Mouse (Mus musculus): ENCODE results near the gene Adamts20.

Adamts20 gene

DNA sequence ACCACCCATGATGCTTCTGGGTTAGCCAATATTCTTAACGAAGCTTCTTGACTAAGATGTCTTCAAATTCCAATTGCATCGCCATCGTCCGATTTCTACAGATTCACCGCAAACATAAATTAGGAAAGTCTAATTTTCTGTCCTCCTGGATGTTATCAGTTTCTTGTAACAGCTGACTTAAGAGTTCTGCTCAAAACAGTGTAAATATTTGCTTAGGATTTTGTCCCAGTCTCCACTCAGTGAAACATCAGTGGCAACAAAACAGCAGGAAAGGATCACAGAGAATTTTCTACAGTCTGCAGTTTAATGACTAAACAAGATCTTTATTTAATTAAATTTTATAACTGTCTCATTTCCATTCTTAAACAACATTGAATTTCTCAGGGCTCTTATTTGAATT is 218.5 kb downstream of the Adamts20 start:
- DNase-seq: no peak

DNA sequence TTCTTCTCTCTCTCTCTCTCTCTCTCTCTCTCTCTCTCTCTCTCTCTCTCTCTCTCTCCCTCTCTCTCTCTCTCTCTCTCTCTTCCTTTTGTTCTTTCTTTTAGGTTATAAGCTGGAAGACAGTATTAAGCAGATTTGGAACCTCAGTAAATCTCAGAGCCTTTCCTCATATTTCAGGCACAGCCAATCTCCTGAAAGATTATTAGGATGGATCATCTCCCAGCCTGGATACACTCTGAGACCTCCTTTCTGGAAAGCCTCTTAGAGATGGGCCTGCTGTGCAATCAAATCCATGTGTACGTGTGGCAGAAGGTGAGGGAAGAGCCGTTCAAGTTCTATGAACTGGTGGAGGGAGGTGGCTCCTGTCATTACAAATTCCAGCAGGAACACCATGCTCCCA is 220.9 kb downstream of the Adamts20 start:
- DNase-seq: no peak

DNA sequence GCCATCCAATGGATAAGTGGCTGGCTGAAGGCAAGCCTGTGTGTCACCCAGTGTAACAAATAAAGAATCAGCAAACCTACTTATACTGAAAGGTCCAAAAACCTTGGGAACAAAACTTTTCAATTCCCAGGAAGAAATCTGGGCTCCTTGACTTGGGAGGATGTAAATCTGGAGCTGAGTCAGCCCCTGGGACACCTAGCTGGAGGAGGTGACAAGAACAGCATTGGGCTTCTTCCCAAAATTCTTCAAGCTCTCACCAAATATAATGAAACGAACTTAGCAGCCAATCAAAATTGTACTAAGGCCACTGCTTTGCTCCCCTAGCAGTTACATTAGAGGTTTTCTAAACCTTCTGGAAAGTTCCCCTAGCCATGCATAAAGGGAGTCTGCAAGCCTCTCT is 223.1 kb downstream of the Adamts20 start:
- DNase-seq: no peak

DNA sequence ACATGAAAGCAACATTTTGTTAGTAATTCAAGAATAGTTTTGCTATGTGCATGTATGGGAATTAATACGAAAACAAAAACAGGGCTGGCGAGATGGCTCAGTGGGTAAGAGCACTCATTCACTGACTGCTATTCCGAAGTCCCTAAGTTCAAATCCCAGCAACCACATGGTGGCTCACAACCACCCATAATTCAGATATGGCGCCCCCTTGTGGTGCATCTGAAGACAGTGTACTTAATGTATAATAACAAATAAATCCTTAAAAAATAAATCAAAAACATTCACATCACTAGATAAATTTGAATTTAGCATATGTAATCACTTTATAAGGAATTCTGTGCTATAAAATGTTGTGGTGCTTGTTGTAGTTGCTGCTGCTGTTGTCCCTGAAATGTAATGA is 225.6 kb downstream of the Adamts20 start:
- DNase-seq: no peak

DNA sequence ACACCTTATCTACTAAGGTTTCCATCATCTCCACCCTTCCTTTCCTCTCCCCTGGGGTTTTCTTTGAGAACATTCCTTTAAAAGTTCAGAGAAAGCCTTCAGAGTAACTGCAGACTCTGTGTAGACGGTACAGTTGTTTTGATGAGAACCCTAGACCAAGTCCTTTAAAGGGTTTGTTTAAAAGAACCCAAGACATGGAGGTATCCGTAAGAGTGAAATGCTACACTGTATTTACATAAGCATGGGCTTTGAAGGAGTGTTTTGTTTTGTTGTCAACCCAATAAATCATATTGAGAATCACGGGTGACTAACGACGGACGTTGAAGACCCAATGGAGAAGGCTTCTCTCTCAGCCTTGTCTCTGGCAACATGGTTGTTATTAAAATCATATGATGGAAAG is 226.1 kb downstream of the Adamts20 start:
- DNase-seq: no peak

DNA sequence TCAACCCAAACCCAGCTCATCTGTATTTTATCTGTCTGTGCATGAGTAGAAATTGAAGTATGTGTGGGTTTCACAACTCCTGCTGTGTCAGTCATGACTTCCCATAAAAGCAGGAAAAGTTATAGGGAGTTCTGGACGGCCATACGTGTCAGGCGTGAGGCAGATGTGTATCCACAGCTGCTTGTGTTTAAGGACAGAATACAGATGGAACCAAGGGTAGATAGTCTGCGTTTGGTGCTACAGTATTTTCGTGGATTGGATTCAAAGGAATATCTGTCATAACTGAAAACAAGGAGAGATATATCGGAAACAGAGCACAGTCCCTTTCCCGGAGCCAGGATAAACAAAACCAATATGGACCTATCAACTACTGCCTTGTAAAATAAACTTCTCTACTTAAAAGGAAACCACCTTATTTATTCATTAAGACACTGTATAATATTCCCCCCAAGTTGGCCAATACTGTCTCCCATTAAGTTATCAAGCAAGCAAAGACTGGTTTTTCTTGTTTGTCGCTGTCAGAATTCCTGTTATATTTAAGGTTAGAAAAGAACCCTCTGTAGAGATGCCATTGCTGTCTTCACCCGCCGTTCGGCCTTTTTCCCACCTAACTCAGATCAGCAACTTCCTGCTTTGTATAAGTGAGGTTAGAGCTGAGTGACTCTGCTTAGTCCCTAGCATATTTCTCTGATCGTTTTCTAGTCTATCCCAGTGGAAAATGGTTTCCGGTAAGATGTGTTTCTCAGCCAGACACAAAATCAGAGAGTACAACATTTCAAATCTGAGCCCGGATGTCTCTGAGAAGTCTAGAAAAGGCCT is 227.0 kb downstream of the Adamts20 start:
- DNase-seq: no peak

DNA sequence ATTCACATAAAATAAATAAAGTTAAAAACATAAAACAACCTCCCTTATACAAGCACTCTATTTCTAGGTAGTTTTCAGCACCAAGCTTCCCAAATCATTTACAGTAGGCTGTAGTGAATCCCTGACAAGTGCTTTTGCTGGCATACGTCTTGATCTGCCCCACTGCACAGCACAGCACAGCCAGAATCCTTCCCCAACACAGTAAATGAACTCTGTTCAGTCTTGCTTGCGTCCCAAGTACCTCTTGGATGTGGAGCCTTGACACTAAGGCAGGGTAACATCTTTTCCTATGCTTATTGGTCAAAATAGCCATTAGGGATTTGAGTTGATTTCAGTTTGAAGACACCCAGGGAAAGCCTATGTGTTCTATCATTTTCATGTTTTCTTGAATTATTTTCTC is 228.5 kb downstream of the Adamts20 start:
- no peak for DNase-seq

DNA sequence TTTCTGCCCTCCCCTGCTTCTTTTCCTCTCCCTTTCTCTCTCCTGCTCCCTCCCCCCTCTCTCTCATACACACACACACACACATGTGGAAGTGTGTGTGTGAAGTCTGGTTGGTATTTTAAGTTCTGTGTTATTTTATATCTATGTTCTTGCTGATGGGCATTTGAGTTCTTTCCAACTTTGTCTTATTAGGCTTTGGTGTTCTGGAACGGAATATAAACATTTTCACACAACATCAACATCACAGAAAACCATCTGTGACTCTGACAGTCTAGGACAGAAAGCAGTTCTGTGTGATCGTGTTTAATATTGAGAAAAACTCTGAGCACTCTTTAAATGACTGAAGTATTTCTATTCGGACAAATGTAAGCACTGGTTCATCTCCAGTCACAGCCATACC is 229.1 kb downstream of the Adamts20 start:
- DNase-seq: no peak

DNA sequence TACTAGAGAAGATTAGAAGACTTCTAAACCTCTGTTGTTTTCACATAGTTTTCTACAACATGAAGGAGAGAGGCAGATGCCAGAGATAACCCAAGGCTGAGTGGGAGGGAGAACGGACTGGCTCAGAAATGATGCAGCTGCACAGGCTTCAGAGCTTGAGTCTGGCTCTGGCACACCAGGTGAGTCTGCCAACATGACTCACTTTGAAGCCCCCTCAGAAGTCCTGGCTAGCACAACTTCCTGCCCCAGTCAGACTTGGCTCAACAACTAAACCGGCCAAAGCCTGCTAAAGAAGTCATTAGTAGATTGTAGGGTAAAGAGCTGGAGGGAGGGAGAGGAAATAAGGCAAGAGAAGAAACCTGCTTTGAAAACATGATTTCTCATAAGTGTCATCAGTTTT is 230.0 kb downstream of the Adamts20 start:
- no peak for DNase-seq

DNA sequence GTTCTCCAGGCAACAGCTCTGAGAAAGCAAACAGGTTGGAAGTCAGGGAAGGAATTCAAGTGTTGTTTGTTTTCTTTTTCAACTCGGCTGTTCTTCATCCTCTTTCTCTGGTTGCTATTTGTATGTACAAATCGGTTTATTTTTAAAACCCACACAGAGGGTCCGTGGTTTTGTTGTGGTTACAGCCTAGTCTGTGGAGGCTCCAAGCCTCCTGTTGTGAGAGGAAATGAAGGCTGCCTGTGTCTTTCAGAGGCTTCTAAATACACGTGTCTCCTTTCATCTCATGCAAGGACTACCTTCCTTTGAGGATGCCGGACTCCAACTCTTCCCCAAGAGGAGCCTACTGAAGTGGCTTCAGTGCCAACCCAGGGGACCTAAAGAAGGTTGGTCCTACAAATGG is 234.0 kb downstream of the Adamts20 start:
- DNase-seq: no peak

DNA sequence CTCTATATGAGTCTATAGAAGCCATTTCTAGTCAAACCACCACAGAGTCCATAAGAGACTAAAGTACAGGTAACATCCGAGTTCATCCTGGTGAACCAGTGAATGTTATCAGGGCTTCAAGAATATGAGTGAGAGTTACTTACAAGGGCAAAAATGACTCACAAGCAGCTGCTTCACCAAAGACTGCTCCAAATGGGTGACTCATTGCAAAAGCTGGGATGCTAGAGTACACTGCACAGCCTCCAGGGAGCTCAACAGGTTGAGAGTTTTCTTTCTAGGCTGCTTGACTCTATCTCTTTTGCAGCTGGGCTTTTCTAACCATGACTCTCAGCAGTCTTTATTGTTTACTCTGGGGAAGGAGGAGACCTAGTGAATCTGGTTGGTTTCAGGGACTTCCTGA is 237.8 kb downstream of the Adamts20 start:
- no peak for DNase-seq

DNA sequence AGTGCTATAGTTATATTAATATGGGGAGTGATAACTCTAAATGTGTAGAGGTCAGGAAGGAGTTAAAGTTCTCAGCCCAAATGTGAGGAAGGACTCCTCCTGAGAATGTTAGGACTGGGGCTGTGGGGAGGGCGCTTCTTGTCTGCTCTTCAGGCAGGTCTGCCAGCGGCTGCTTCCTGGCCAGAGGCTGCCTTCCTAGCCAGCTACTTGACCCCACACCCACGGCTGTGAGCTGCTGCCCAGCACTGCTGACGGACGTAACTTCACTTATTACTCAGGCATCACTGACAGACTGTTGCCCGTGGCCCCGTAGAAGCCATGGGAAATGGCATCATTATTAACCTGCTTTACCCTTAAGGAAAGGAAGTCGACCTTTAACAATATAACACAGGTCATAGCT is 242.1 kb downstream of the Adamts20 start:
- DNase-seq: no peak

DNA sequence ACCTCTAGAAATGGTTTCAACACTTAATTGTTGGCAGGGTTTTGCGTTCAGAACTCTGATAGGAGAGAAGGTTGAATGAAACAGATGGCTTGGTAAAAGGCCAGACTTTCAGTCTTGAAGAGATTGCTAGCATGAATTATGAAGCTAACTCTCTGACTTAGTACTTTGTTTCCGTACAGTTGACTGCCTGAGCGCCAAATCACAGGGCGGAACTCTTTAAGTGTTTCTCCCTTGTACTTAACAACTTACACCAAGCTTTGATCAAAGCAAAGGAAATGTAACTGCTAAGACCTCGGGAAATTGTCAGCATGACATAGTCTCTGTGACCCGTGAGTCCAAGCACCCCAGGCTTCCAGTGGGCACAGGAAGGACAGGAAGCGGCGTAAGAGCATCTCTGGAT is 244.5 kb downstream of the Adamts20 start:
- no peak for DNase-seq

Data from layer of hippocampus, adult 9-11 months (tissue).